Mouse (Mus musculus): ENCODE results near the gene March9.

March9 gene

GRCm38 (mm10) chr10:127033301-127033741, 26.7 kb downstream of the March9 start:
- no peak for DNase-seq (ENCODE audit: low read depth, low spot score)

GRCm38 (mm10) chr10:127030336-127031296, 29.4 kb downstream of the March9 start, which contains the start of gene Tsfm:
Gene Tsfm (minus strand): TSS chr10:127030840.
- DNase-seq (ENCODE audit: low read depth, low spot score), result peak; percentile 87

GRCm38 (mm10) chr10:127018422-127018821, 41.6 kb downstream of the March9 start:
- DNase-seq (ENCODE audit: low read depth, low spot score), result no peak

GRCm38 (mm10) chr10:127017071-127017470, 42.9 kb downstream of the March9 start:
- no peak for DNase-seq (ENCODE audit: low read depth, low spot score)

GRCm38 (mm10) chr10:127016488-127016887, 43.5 kb downstream of the March9 start:
- peak; percentile 37 for DNase-seq (ENCODE audit: low read depth, low spot score)
